12 mouse cellular contexts compared by ENCODE assay signal in the genomic region with DNA sequence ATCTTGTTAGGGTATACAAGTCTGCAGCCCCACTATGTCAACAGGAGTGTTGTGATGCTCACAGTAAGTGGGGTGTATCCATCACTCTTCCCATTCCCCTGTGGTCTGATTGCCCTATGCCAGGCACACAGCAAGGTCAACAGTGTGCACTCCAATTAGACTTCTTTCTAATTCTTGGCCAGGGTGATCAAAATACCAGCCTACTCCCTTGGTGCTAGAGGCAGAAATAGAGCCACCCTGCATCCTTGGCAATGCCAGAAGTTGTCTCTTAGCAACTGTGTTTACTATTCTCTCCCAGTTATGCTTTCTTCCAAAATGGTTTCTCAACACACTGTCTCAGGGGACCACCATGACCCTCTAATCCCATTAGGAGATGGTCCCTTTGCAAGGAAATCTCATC.
"Had no signal": no experiment of that assay in that cellular context is flagged by ENCODE, and none has a peak within 500 bp of the region (broad histone marks: within the 10 kb centered on the region; RNA-seq: fewer than 3 reads in every experiment).

No protein-coding gene starts in this region.

- H3K4me3 ChIP-seq: limb, embryonic 10.5 days; liver, embryonic 15.5 days; stomach, embryonic 15.5 days had no signal

- H3K36me3 ChIP-seq: limb, embryonic 10.5 days; liver, embryonic 15.5 days; stomach, embryonic 15.5 days had no signal

- H3K9me3 ChIP-seq: limb, embryonic 10.5 days; liver, embryonic 15.5 days; stomach, embryonic 15.5 days had no signal

- H3K9ac ChIP-seq: liver, embryonic 15.5 days; stomach, embryonic 15.5 days had no signal

- ATAC-seq: lung, postnatal 0 days; midbrain, embryonic 16.5 days had no signal

- DNase-seq: kidney, adult 8-10 months; kidney, postnatal 25 days; lung, adult 2 months; lung, postnatal 36 days; right cerebral cortex, postnatal 14 days; thymus, postnatal 36 days had no signal

- H3K27me3 ChIP-seq: liver, embryonic 15.5 days; stomach, embryonic 15.5 days had no signal

- H3K27ac ChIP-seq: limb, embryonic 10.5 days; liver, embryonic 15.5 days; stomach, embryonic 15.5 days had no signal

- H3K4me2 ChIP-seq: liver, embryonic 11.5 days; liver, embryonic 15.5 days; stomach, embryonic 15.5 days had no signal

- H3K4me1 ChIP-seq: liver, embryonic 15.5 days; stomach, embryonic 15.5 days had no signal
